Comparison of ENCODE assay signal across 16 mouse cellular contexts in the genomic region with DNA sequence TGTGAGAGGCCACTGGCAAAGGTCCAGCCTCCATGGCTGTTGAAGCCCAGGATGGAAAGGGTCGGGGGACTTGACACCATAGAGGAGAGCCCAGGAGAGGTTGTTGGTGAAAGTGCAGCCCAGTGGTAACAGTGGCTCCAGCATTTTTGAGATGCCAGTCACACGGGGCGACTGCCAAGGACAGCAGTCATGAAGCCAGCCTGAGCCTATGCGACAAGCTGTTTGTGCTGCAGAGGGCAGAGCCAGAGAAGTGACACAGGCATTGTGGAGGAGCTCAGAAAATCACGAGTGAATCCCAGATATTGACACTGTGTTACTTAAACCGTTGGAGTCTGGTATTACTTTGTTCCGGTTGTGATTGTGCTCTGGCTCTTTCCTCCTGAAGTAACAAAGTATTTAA.
A peak's percentile ranks its signal among the peaks of the same experiment; 100 is the strongest.
DNase-seq lines count a peak whose midpoint lies in the region; ATAC-seq and TF ChIP-seq lines count a peak whose summit lies in the region.
"Had no signal": no experiment of that assay in that cellular context is flagged by ENCODE, and none has a peak within 500 bp of the region (broad histone marks: within the 10 kb centered on the region; RNA-seq: fewer than 3 reads in every experiment).

No protein-coding gene starts in this region.

- H3K9ac ChIP-seq in hindbrain, postnatal 0 days (replicated peaks; ENCODE audit: low read length): no peak overlapping the region
- no peak overlapping the region for H3K9ac ChIP-seq in hindbrain, embryonic 16.5 days (ENCODE audit: low read depth, low read length)
- H3K9ac ChIP-seq: forebrain, embryonic 13.5 days; hindbrain, embryonic 15.5 days; lung, embryonic 15.5 days had no signal

- TF ChIP-seq CTCF in hindbrain, postnatal 0 days (IDR thresholded peaks at IDR 0.05; ENCODE audit: low read depth): no peak

- peaks cover 10% of the 10 kb centered on the region; the same call in 1 of the 2 replicates for H3K27me3 ChIP-seq in hindbrain, postnatal 0 days (ENCODE audit: insufficient read depth, low read length)
- H3K27me3 ChIP-seq in hindbrain, embryonic 16.5 days (replicated peaks; ENCODE audit: control insufficient read depth, insufficient read depth, low read length): no peaks in the 10 kb centered on the region
- H3K27me3 ChIP-seq: hindbrain, embryonic 15.5 days; lung, embryonic 15.5 days had no signal

- no peak overlapping the region for H3K4me3 ChIP-seq in hindbrain, postnatal 0 days (ENCODE audit: low read length)
- H3K4me3 ChIP-seq in hindbrain, embryonic 16.5 days (ENCODE audit: low read length): no peak overlapping the region
- H3K4me3 ChIP-seq: forebrain, embryonic 13.5 days; hindbrain, embryonic 15.5 days; layer of hippocampus, adult 2 months; lung, embryonic 15.5 days had no signal

- DNase-seq in cerebellum, postnatal 36 days: peak; percentile 11 to 14
- DNase-seq in cerebellum, adult 9-10 months: no peak
- DNase-seq in hindbrain, postnatal 0 days (ENCODE audit: low spot score): peak; percentile 53
- DNase-seq in Muller cell, postnatal 12 days (ENCODE audit: inconsistent ontology term): peak; percentile 75
- DNase-seq in heart, adult 9 months (ENCODE audit: low spot score in 2 of 2): peak; percentile 48 to 66
- no peak for DNase-seq in kidney, postnatal 25 days
- no peak for DNase-seq in thymus, postnatal 0 days (ENCODE audit: low spot score)
- DNase-seq: adrenal gland, postnatal 36 days; embryo, embryonic 11 days; kidney, adult 8-10 months had no signal

- ATAC-seq in hindbrain, postnatal 0 days: no peak
- no peak for ATAC-seq in hindbrain, embryonic 16.5 days
- ATAC-seq: forebrain, embryonic 13.5 days had no signal

- 43% methylated on average over 7 of the region's 7 CpGs for WGBS in hindbrain, postnatal 0 days
- WGBS in hindbrain, embryonic 16.5 days: 46% methylated on average over 7 of the region's 7 CpGs

- H3K9me3 ChIP-seq in hindbrain, postnatal 0 days (ENCODE audit: low read length): no peaks in the 10 kb centered on the region
- no peaks in the 10 kb centered on the region for H3K9me3 ChIP-seq in hindbrain, embryonic 16.5 days (ENCODE audit: control insufficient read depth, low read length)
- H3K9me3 ChIP-seq: hindbrain, embryonic 15.5 days; lung, embryonic 15.5 days had no signal

- peaks cover 5% of the 10 kb centered on the region; the same call in 1 of the 2 replicates for H3K4me1 ChIP-seq in hindbrain, postnatal 0 days (ENCODE audit: insufficient read depth, low read length)
- H3K4me1 ChIP-seq in hindbrain, embryonic 16.5 days (ENCODE audit: control insufficient read depth, insufficient read depth, low read depth, low read length): peaks cover 4% of the 10 kb centered on the region
- H3K4me1 ChIP-seq: lung, embryonic 15.5 days had no signal

- H3K4me2 ChIP-seq in hindbrain, postnatal 0 days (ENCODE audit: low read depth, low read length): no peak overlapping the region
- H3K4me2 ChIP-seq in hindbrain, embryonic 16.5 days (ENCODE audit: low read length): no peak overlapping the region
- H3K4me2 ChIP-seq: forebrain, embryonic 13.5 days; hindbrain, embryonic 15.5 days; lung, embryonic 15.5 days had no signal

- no peaks in the 10 kb centered on the region for H3K36me3 ChIP-seq in hindbrain, postnatal 0 days (ENCODE audit: insufficient read depth, low read length)
- no peaks in the 10 kb centered on the region for H3K36me3 ChIP-seq in hindbrain, embryonic 16.5 days (ENCODE audit: control insufficient read depth, insufficient read depth, low read length)
- H3K36me3 ChIP-seq: G1E; hindbrain, embryonic 15.5 days; lung, embryonic 15.5 days had no signal

- no peak overlapping the region for H3K27ac ChIP-seq in hindbrain, postnatal 0 days
- no peak overlapping the region for H3K27ac ChIP-seq in hindbrain, embryonic 16.5 days (ENCODE audit: low read depth, low read length)
- H3K27ac ChIP-seq: forebrain, embryonic 13.5 days; hindbrain, embryonic 15.5 days; layer of hippocampus, adult 2 months; lung, embryonic 15.5 days had no signal

Comparison
In these comparisons a context has a peak if more than half of its experiments do, and no peak if none do; other contexts are left out.
1. DNase-seq: peak in cerebellum, postnatal 36 days (2 of 2), hindbrain, postnatal 0 days (single experiment), Muller cell, postnatal 12 days (single experiment) and heart, adult 9 months (2 of 2); none in cerebellum, adult 9-10 months (single experiment), kidney, postnatal 25 days (0 of 2) and thymus, postnatal 0 days (single experiment).